Mouse (Mus musculus): Measurements from ENCODE around the gene Prr22.
A peak's percentile ranks its signal among the peaks of the same experiment; 100 is the strongest.

- TF ChIP-seq CTCF (IDR thresholded peaks at IDR 0.05) (peak; percentile 47), EP300 (IDR thresholded peaks at IDR 0.05; ENCODE audit: insufficient read depth, low read depth, low read length) (no peak), POLR2A (IDR thresholded peaks at IDR 0.05; ENCODE audit: insufficient read depth, low read depth, low read length) (no peak)
These were observed 35.7 kb downstream of the Prr22 start for GRCm38 (mm10) chr17:56805784-56806183.
